Mouse (Mus musculus): ENCODE data around the gene Dirc2. TPM values are rescaled to one million over a fixed set of nuclear protein-coding genes. Genes with fewer than 3 reads are reported as not detected.

Dirc2 gene
- polyA plus RNA-seq, 2 experiments, result 20.5 to 22.9 TPM

- no peak for DNase-seq (ENCODE audit: low spot score)
- H3K4me1 ChIP-seq (ENCODE audit: control insufficient read depth, insufficient read depth, low read length), result no peaks in the 10 kb centered on the region
- H3K9ac ChIP-seq (ENCODE audit: low read depth, low read length, severe bottlenecking), result no peak overlapping the region
- no peaks in the 10 kb centered on the region for H3K9me3 ChIP-seq (ENCODE audit: control insufficient read depth, low read length)
- TF ChIP-seq POLR2A (IDR thresholded peaks at IDR 0.05; ENCODE audit: borderline replicate concordance, extremely low read depth, insufficient read depth, insufficient read length), result no peak
- no peak for ATAC-seq (ENCODE audit: low FRiP score, low read depth)
- no peak overlapping the region for H3K4me2 ChIP-seq (replicated peaks; ENCODE audit: low read depth, low read length, severe bottlenecking)
- no peak overlapping the region for H3K27ac ChIP-seq (replicated peaks; ENCODE audit: low read depth, low read length)
- H3K27me3 ChIP-seq (ENCODE audit: control insufficient read depth, insufficient read depth, low read length), result no peaks in the 10 kb centered on the region
- no peak overlapping the region for H3K4me3 ChIP-seq (replicated peaks; ENCODE audit: low read length)
- H3K36me3 ChIP-seq (ENCODE audit: control insufficient read depth, insufficient read depth, low read length), result peaks cover 7% of the 10 kb centered on the region
- 73% methylated on average over 8 of the region's 8 CpGs for WGBS
These were observed 39.9 kb downstream of the Dirc2 start for GRCm38 (mm10) chr16:35729151-35729738.

DNA sequence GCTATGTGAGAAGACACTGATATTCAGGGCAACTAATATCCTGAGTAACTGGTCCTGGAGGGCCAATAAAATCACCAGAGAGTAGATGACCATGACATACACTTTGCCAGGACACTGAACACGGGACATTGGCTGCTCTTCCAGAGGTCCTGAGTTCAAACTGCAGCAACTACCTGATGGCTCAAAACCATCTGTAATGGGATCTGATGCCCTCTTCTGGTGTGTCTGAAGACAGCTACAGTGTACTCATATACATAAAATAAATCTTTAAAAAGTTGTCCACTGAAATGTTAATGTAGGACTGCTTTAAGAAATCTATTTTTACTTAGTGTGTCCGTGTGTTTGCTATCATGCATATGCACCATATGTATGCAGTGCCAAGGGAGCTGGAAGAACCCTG is 42.6 kb downstream of the Dirc2 start:
- H3K36me3 ChIP-seq (ENCODE audit: control insufficient read depth, insufficient read depth, low read length), result peaks cover 3% of the 10 kb centered on the region
- H3K9me3 ChIP-seq (ENCODE audit: control insufficient read depth, low read length), result no peaks in the 10 kb centered on the region
- no peak overlapping the region for H3K4me3 ChIP-seq (replicated peaks; ENCODE audit: low read length)
- 82% methylated on average over 2 of the region's 2 CpGs for WGBS
- H3K9ac ChIP-seq (ENCODE audit: low read depth, low read length, severe bottlenecking), result no peak overlapping the region
- ATAC-seq (ENCODE audit: low FRiP score, low read depth), result no peak
- no peak overlapping the region for H3K27ac ChIP-seq (replicated peaks; ENCODE audit: low read depth, low read length)
- no peak for TF ChIP-seq POLR2A (IDR thresholded peaks at IDR 0.05; ENCODE audit: borderline replicate concordance, extremely low read depth, insufficient read depth, insufficient read length)
- DNase-seq (ENCODE audit: low spot score), result no peak
- H3K4me2 ChIP-seq (replicated peaks; ENCODE audit: low read depth, low read length, severe bottlenecking), result no peak overlapping the region
- no peaks in the 10 kb centered on the region for H3K27me3 ChIP-seq (ENCODE audit: control insufficient read depth, insufficient read depth, low read length)
- H3K4me1 ChIP-seq (ENCODE audit: control insufficient read depth, insufficient read depth, low read length), result no peaks in the 10 kb centered on the region

GRCm38 (mm10) chr16:35724561-35724960 is 44.6 kb downstream of the Dirc2 start:
- DNase-seq (ENCODE audit: low spot score) (no peak), ATAC-seq (ENCODE audit: low FRiP score, low read depth) (no peak)
- peaks cover 3% of the 10 kb centered on the region for H3K36me3 ChIP-seq (ENCODE audit: control insufficient read depth, insufficient read depth, low read length)
- no peak overlapping the region for H3K27ac ChIP-seq (replicated peaks; ENCODE audit: low read depth, low read length)
- no peak for TF ChIP-seq POLR2A (IDR thresholded peaks at IDR 0.05; ENCODE audit: borderline replicate concordance, extremely low read depth, insufficient read depth, insufficient read length)
- H3K9me3 ChIP-seq (ENCODE audit: control insufficient read depth, low read length), result no peaks in the 10 kb centered on the region
- H3K4me1 ChIP-seq (ENCODE audit: control insufficient read depth, insufficient read depth, low read length), result no peaks in the 10 kb centered on the region
- H3K27me3 ChIP-seq (ENCODE audit: control insufficient read depth, insufficient read depth, low read length), result no peaks in the 10 kb centered on the region
- no peak overlapping the region for H3K4me3 ChIP-seq (replicated peaks; ENCODE audit: low read length)
- no peak overlapping the region for H3K4me2 ChIP-seq (replicated peaks; ENCODE audit: low read depth, low read length, severe bottlenecking)
- H3K9ac ChIP-seq (ENCODE audit: low read depth, low read length, severe bottlenecking), result no peak overlapping the region
- 85% methylated on average over 6 of the region's 6 CpGs for WGBS

DNA sequence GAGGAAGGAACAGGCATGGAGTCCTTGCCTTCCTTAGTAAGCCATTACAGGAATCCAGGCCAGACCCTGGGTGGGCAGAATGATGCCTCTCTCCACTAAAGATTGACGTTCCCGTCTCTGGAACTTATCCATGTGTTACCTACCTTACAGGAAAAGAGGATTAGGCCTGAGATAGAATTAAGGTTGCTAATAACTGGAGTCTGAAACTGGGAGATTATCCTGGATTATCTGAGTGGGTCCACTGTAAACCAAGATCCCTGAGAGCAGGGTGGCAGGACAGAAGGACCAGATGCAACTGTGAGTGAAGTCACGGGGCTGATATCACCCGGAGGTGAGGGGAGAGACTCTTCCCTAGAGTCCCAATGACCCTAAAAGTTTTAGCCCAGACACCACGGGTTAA is 51.4 kb downstream of the Dirc2 start:
- 62% methylated on average over 5 of the region's 5 CpGs for WGBS
- Histone ChIP-seq H3K4me3 (replicated peaks; ENCODE audit: low read length) (no peak overlapping the region), H3K4me1 (ENCODE audit: control insufficient read depth, insufficient read depth, low read length) (peaks cover 7% of the 10 kb centered on the region; the same call in 1 of the 2 replicates), H3K9me3 (ENCODE audit: control insufficient read depth, low read length) (0 out of 2 replicates have a peak, but pooled peaks cover 5% of the 10 kb centered on the region), H3K27me3 (ENCODE audit: control insufficient read depth, insufficient read depth, low read length) (no peaks in the 10 kb centered on the region), H3K9ac (ENCODE audit: low read depth, low read length, severe bottlenecking) (no peak overlapping the region), H3K36me3 (ENCODE audit: control insufficient read depth, insufficient read depth, low read length) (0 out of 2 replicates have a peak, but pooled peaks cover 9% of the 10 kb centered on the region), H3K27ac (replicated peaks; ENCODE audit: low read depth, low read length) (no peak overlapping the region), H3K4me2 (replicated peaks; ENCODE audit: low read depth, low read length, severe bottlenecking) (no peak overlapping the region)
- DNase-seq (ENCODE audit: low spot score), result no peak
- ATAC-seq (ENCODE audit: low FRiP score, low read depth), result no peak
- no peak for TF ChIP-seq POLR2A (IDR thresholded peaks at IDR 0.05; ENCODE audit: borderline replicate concordance, extremely low read depth, insufficient read depth, insufficient read length)

- no peak for TF ChIP-seq POLR2A (IDR thresholded peaks at IDR 0.05; ENCODE audit: borderline replicate concordance, extremely low read depth, insufficient read depth, insufficient read length)
- Histone ChIP-seq H3K27ac (replicated peaks; ENCODE audit: low read depth, low read length) (no peak overlapping the region), H3K4me2 (replicated peaks; ENCODE audit: low read depth, low read length, severe bottlenecking) (no peak overlapping the region), H3K9me3 (ENCODE audit: control insufficient read depth, low read length) (0 out of 2 replicates have a peak, but pooled peaks cover 5% of the 10 kb centered on the region), H3K36me3 (ENCODE audit: control insufficient read depth, insufficient read depth, low read length) (0 out of 2 replicates have a peak, but pooled peaks cover 6% of the 10 kb centered on the region), H3K27me3 (ENCODE audit: control insufficient read depth, insufficient read depth, low read length) (no peaks in the 10 kb centered on the region), H3K9ac (ENCODE audit: low read depth, low read length, severe bottlenecking) (no peak overlapping the region), H3K4me3 (replicated peaks; ENCODE audit: low read length) (no peak overlapping the region), H3K4me1 (ENCODE audit: control insufficient read depth, insufficient read depth, low read length) (peaks cover 8% of the 10 kb centered on the region)
- 84% methylated on average over 3 of the region's 3 CpGs for WGBS
- no peak for ATAC-seq (ENCODE audit: low FRiP score, low read depth)
- no peak for DNase-seq (ENCODE audit: low spot score)
These were observed 52.9 kb downstream of the Dirc2 start for GRCm38 (mm10) chr16:35716257-35716656.
